Mouse (Mus musculus) layer of hippocampus, postnatal 36 days (tissue): ENCODE results near the gene Sh3bp4. TPM values are rescaled to one million over a fixed set of nuclear protein-coding genes. Genes with fewer than 3 reads are reported as not detected.
A peak's percentile ranks its signal among the peaks of the same experiment; 100 is the strongest.

Experiments used
- DNase-seq, 2 experiments: peaks; one replicate each; pipeline ENCODE4 v3.0.0; 2022
- total RNA-seq, 2 experiments: library from RNA; stranded (reverse); gene quantifications; 2 replicates each; pipeline ENCODE4 v1.2.3; 2021

Gene Sh3bp4
- total RNA-seq, 2 experiments from 2014 or later = 23.8 to 24.0 TPM

GRCm38 (mm10) chr1:89188091-89188490 lies 117.9 kb downstream of the Sh3bp4 start:
- no peak for DNase-seq

GRCm38 (mm10) chr1:89189204-89189603 lies 119.0 kb downstream of the Sh3bp4 start:
- DNase-seq = no peak

- no peak for DNase-seq
Measured at GRCm38 (mm10) chr1:89190621-89191020, 120.4 kb downstream of the Sh3bp4 start.

DNA sequence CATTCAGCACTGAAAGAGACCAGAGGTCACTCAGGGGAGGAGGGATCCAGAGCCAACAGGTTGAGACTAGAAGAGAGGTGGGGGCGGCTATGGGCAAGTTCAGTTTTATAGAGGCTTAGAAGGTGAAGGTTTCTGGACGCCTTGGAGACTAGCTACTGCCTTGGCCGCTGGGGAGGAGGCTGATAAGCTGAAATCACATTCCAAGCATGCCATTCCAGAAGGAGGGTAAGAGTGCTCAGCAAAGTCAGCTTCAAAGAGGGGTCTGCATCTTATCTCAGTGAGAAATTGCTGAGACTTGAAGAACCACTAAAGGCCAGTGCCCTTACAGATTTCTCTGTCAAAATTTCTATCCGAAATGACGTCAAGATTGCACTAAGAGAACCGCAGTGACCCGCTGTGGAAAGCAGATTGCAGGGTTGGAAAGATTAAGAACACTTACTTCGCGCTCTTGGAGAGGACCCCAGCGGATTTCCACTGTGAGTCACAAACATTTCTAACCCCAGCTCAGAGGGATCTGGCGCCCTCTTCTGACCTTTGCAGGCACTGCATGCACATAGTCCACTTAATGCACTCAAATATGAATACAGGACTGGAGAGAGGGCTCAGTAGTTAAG lies 121.0 kb downstream of the Sh3bp4 start:
- peak in 1 of 2 experiments; percentile 26 for DNase-seq

GRCm38 (mm10) chr1:89192536-89193220 lies 122.5 kb downstream of the Sh3bp4 start:
- DNase-seq = no peak

DNA sequence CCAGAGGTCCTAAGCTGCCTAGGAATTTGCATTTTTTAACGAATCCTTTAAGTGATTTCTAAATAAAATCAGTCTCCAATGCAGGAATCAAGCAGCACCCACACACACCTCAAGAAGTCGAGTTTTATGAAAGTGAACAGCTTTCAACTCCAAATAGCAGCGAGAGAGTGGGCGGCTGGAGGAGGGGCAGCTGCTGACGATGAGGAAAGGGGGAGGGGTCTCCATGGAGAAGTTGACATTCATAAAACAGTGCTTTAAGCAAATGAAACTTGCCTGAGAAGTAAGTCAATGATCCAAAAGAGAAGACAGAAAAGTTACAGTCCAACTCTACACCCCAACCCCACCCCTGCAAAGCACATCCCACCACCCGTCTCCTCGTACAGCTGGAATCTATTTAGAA lies 123.4 kb downstream of the Sh3bp4 start:
- DNase-seq = no peak

DNA sequence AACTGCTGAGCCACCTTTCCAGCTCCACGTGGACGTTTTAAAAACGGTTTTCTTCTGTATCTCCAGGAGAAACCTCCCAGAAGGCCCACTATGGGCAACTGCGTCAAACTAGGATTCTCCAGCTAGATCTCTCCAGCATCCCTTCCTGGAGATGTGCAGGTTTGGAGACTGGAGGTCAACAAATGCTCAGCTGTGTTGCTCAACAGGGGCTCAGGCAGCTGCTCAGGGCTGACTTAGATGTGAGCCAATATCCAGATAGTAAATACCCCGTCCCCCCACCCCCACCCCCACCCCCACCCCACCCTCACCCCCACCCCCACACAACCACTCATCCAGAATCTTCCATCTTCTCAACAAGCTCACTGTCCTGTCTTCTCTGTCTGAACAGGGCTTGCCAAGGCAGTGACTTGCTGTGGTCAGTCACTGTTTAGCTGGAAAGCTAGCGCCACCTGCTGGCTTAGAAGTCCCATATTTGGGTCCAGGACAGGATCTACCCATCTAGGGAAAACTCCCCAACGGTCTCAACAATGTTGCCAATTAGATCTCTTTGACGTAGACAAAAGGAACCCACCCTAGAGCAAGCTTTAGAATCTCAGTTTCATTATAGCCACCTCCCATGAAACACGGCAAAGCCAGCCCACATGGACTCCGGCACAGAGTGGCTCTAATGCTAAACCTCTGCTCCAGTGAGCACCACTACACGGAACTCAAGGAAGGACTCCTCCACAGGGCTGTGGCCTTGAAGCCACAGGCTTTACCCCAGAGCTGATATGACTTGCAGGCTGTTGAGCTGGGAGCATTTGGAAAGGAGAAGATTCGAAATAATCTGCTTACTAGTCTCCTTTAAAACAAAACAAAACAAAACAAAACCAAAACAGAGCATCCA lies 125.9 kb downstream of the Sh3bp4 start:
- peak; percentile 69 to 70 for DNase-seq
